Mouse (Mus musculus) spleen, adult 2 months (tissue): ENCODE measurements around the gene Clstn3.

Experiments
- CTCF ChIP-seq: fragments of 200-500 bp; IDR thresholded peaks from 2 replicates; pipeline ENCODE4 v1.5.1; 2011; ENCODE audit warnings: mild to moderate bottlenecking, inconsistent platforms; ENCODE audit not compliant: insufficient read depth, insufficient read length, insufficient replicate concordance; ENCODE audit errors: extremely low read depth
- POLR2A ChIP-seq: fragments of 200-500 bp; IDR thresholded peaks from 2 replicates; pipeline ENCODE4 v1.6.1; 2011; ENCODE audit warnings: low read depth, low read length, inconsistent platforms

DNA sequence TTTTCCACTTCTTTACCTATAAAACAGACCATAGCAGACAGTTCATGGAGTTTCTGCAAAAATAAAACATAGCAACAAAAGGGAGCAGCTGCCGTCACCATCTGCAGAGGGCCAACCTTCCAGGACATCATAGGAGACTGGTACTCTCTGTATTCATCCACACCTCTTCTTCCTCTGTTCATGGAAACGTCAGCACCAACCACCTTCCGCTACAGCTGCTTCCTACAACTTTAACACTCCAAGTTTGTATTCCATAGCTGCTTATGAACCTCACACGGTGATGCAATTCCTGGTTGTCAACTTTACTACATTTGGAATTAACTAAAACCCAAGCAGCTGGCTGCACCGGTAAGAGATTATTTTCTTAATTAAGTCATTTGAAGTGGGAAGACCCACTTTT is 56.2 kb downstream of the Clstn3 start:
- no peak for TF ChIP-seq POLR2A
- TF ChIP-seq CTCF = no peak
